Mouse (Mus musculus): ENCODE measurements around the gene Ptov1. TPM values are rescaled to one million over a fixed set of nuclear protein-coding genes. Genes with fewer than 3 reads are reported as not detected.

The Ptov1 gene
- polyA plus RNA-seq, 1 experiment from 2014 or later: 389 TPM

DNA sequence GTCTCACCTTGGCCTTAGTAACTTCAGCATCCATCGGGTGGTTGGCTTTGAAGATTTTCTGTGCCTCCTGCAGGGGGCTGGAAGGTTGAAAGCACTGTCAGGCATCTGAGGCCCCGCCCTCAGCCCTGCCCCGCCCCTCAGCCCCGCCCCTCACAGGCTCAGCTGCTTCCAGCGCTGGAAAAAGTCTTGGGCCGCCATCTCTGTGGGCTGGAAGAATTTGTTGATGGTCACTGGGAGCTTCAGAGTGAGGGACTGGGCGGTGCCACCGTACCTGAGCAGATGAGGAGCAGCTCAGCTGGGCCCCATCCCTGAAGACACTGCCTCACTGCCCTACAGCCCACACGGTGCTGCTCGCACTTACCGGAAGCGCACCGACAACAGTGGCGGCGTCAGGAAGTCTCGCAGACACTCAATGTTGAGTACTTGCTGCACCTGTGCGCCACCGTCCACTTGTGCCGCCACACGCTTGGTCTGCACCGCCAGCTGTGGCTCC lies 31.7 kb upstream of the Ptov1 start:
- 0 out of 2 replicates have a peak, but pooled peaks have one; percentile 9 for ATAC-seq
- peak overlapping the region; percentile 46 for H3K4me2 ChIP-seq (ENCODE audit: low read length)

DNA sequence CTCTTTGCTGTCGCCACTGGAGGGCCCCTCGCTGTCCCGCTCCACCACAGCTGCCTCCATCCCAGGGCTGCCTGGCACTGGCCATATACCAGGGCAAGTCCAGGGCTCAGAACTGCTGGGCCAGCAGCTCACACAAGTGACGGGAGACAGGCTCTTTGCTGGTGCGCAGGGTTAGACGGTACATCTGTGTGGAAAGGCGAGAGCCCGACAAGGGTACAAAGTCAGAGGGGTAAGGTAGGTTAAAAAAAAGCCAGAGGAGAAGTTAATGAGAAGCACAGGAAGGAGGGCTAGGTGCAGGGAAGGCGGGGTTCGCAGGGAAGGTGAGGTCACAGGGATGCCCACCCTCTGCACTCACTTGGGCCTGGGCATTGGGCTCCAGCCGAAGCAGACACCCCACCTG lies 31.0 kb upstream of the Ptov1 start:
- Histone ChIP-seq H3K4me1 (ENCODE audit: control insufficient read depth, insufficient read depth, low read depth, low read length) (peaks cover 17% of the 10 kb centered on the region), H3K4me2 (ENCODE audit: low read length) (no peak overlapping the region), H3K9me3 (ENCODE audit: control insufficient read depth, low read length) (no peaks in the 10 kb centered on the region), H3K27me3 (replicated peaks; ENCODE audit: control insufficient read depth, insufficient read depth, low read length) (no peaks in the 10 kb centered on the region), H3K9ac (ENCODE audit: low read depth, low read length) (no peak overlapping the region), H3K4me3 (ENCODE audit: low read length) (no peak overlapping the region), H3K27ac (ENCODE audit: low read depth, low read length) (no peak overlapping the region), H3K36me3 (ENCODE audit: control insufficient read depth, insufficient read depth, low read length) (peaks cover 32% of the 10 kb centered on the region)
- 89% methylated on average over 11 of the region's 11 CpGs for WGBS
- ATAC-seq: no peak

More for the DNA sequence above, 31.7 kb upstream of the Ptov1 start:
- Histone ChIP-seq H3K9ac (ENCODE audit: low read depth, low read length) (no peak overlapping the region), H3K4me1 (ENCODE audit: control insufficient read depth, insufficient read depth, low read depth, low read length) (peaks cover 17% of the 10 kb centered on the region), H3K4me3 (ENCODE audit: low read length) (no peak overlapping the region), H3K27me3 (replicated peaks; ENCODE audit: control insufficient read depth, insufficient read depth, low read length) (no peaks in the 10 kb centered on the region), H3K36me3 (ENCODE audit: control insufficient read depth, insufficient read depth, low read length) (peaks cover 37% of the 10 kb centered on the region), H3K27ac (ENCODE audit: low read depth, low read length) (no peak overlapping the region), H3K9me3 (ENCODE audit: control insufficient read depth, low read length) (no peaks in the 10 kb centered on the region)
- WGBS: 18% methylated on average over 21 of the region's 21 CpGs

DNA sequence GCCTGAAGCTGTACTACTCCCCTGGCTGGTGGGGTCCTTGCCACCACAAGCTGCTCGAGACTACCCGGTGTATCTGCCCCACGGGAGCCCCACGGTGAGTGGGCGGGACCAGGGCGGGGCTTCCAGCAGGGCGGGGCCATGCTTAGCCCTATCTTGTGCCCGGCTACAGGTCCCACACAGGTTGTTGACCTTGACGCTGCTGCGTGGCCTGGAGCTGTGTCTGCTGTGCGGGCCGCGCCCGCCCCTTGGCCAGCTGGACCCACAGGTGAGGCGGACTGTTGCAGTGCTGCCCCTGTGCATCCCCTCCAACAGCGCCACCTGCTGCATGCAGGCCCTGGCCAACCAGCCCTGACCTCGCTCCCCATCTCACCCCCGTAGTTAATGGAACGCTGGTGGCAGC lies 29.0 kb upstream of the Ptov1 start:
- Histone ChIP-seq H3K27me3 (replicated peaks; ENCODE audit: control insufficient read depth, insufficient read depth, low read length) (no peaks in the 10 kb centered on the region), H3K27ac (ENCODE audit: low read depth, low read length) (no peak overlapping the region), H3K4me1 (ENCODE audit: control insufficient read depth, insufficient read depth, low read depth, low read length) (peaks cover 23% of the 10 kb centered on the region), H3K4me3 (ENCODE audit: low read length) (no peak overlapping the region), H3K9ac (ENCODE audit: low read depth, low read length) (peak overlapping the region; percentile 22; the same call in 1 of the 2 replicates), H3K9me3 (ENCODE audit: control insufficient read depth, low read length) (no peaks in the 10 kb centered on the region), H3K36me3 (ENCODE audit: control insufficient read depth, insufficient read depth, low read length) (peaks cover 13% of the 10 kb centered on the region), H3K4me2 (ENCODE audit: low read length) (no peak overlapping the region)
- no peak for ATAC-seq
- 29% methylated on average over 19 of the region's 19 CpGs for WGBS

DNA sequence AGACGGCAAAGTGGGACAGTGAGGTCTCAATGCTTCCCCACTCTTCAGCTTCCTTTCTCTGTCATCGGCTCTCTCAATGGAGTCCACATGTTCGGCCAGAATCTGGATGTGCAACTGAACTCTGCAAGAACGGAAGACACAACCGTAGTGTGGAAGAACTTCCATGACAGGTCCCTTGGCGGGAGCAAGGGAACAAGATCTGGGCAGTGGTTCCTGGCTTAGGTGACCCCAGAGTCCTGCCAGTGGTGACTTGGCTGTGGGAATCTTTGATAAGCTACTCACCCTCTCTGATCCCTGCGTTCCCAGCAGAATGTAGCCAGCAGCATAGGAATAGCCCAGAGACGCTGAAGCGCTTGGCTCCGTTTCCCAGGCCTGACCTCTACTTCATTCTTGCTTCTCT lies 26.9 kb upstream of the Ptov1 start:
- 21% methylated on average over 10 of the region's 10 CpGs for WGBS
- ATAC-seq: no peak

DNA sequence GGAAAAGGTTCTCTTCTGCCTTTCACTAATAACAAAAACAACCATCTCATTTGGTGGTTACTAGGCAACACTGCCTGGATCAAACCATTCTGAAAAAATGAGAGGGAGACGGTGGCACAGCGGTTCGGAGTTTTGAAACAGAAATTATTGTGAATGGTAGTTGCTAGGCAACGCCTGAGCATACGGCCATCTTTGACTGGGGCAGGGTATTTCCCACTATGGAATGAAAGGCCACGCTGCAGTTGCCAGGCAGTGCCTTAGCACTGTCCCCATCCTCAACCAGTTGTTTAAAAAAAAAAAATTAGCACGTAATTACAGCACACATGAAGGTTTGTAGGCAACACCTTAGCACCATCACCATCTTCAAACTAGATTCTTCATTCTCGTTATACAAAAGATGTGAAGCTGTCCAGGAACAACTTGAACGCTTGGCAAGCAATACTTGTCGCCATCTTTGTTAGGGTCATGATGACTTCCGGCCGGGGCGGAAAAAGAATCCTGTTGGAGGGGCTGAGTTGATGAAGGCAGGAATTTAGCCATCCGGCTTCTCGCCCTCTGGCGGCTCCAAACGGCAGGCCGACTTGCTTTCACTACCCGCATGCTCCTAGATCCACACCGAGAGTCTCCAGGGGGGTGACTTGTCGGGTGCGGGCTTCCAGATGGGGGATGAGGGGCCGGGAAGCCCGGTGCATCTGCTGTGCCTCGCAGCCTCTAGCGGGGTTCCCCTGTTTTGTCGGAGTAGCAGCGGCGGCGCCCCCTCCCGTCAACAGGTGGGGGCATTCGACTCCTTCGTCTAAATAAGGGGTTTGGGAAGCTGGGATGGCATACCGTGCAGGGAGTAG lies 26.2 kb upstream of the Ptov1 start, which contains the start of gene Fuz:
TSS of gene Fuz (plus strand) at position 487 of the 842 bp plus-strand sequence.
- no peaks in the 10 kb centered on the region for H3K27me3 ChIP-seq (replicated peaks; ENCODE audit: control insufficient read depth, insufficient read depth, low read length)
- H3K9me3 ChIP-seq (ENCODE audit: control insufficient read depth, low read length): no peaks in the 10 kb centered on the region
- H3K9ac ChIP-seq (ENCODE audit: low read depth, low read length): peak within 1 kb of the TSS; percentile 84
- H3K4me3 ChIP-seq (ENCODE audit: low read length): peak within 1 kb of the TSS; percentile 79
- peaks cover 7% of the 10 kb centered on the region for H3K36me3 ChIP-seq (ENCODE audit: control insufficient read depth, insufficient read depth, low read length)
- under 1% methylated on average over 34 of the region's 34 CpGs for WGBS
- H3K4me1 ChIP-seq (ENCODE audit: control insufficient read depth, insufficient read depth, low read depth, low read length): peaks cover 33% of the 10 kb centered on the region
- H3K4me2 ChIP-seq (ENCODE audit: low read length): peak within 1 kb of the TSS; percentile 87
- peak within 1 kb of the TSS; percentile 92 for H3K27ac ChIP-seq (ENCODE audit: low read depth, low read length)
- ATAC-seq: peak; percentile 81

More for the DNA sequence above, 26.9 kb upstream of the Ptov1 start:
- no peaks in the 10 kb centered on the region for H3K9me3 ChIP-seq (ENCODE audit: control insufficient read depth, low read length)
- H3K4me1 ChIP-seq (ENCODE audit: control insufficient read depth, insufficient read depth, low read depth, low read length): peaks cover 31% of the 10 kb centered on the region
- H3K4me3 ChIP-seq (ENCODE audit: low read length): peak overlapping the region; percentile 79
- H3K27me3 ChIP-seq (replicated peaks; ENCODE audit: control insufficient read depth, insufficient read depth, low read length): no peaks in the 10 kb centered on the region
- peaks cover 10% of the 10 kb centered on the region for H3K36me3 ChIP-seq (ENCODE audit: control insufficient read depth, insufficient read depth, low read length)
- peak overlapping the region; percentile 92 for H3K27ac ChIP-seq (ENCODE audit: low read depth, low read length)
- H3K4me2 ChIP-seq (ENCODE audit: low read length): peak overlapping the region; percentile 87
- H3K9ac ChIP-seq (ENCODE audit: low read depth, low read length): peak overlapping the region; percentile 84

DNA sequence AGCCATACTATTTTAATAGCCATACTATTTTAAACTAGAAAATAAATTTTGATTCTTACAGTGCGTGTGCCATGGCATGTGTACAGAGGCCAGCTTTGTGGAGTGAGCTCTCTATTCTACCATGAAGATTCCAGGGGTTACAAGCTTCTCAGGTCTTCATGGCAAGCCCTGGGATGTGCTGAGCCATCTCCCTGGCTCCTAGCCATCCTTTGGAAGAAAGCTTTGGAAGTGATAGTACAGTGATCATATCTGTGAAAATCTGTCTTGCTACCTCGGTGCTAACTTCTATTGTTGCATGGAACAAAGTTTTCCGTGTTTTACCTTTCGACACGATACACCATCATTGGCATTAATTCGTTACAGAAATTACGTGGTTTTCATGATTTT lies 25.6 kb upstream of the Ptov1 start:
- H3K4me3 ChIP-seq (ENCODE audit: low read length): peak overlapping the region; percentile 79
- peak overlapping the region; percentile 92 for H3K27ac ChIP-seq (ENCODE audit: low read depth, low read length)
- peak overlapping the region; percentile 19 for H3K9ac ChIP-seq (ENCODE audit: low read depth, low read length)
- ATAC-seq: no peak
- WGBS: 15% methylated on average over 7 of the region's 7 CpGs
- peaks cover 39% of the 10 kb centered on the region for H3K4me1 ChIP-seq (ENCODE audit: control insufficient read depth, insufficient read depth, low read depth, low read length)
- peak overlapping the region; percentile 87 for H3K4me2 ChIP-seq (ENCODE audit: low read length)
- no peaks in the 10 kb centered on the region for H3K9me3 ChIP-seq (ENCODE audit: control insufficient read depth, low read length)
- H3K27me3 ChIP-seq (replicated peaks; ENCODE audit: control insufficient read depth, insufficient read depth, low read length): no peaks in the 10 kb centered on the region
- peaks cover 7% of the 10 kb centered on the region for H3K36me3 ChIP-seq (ENCODE audit: control insufficient read depth, insufficient read depth, low read length)

DNA sequence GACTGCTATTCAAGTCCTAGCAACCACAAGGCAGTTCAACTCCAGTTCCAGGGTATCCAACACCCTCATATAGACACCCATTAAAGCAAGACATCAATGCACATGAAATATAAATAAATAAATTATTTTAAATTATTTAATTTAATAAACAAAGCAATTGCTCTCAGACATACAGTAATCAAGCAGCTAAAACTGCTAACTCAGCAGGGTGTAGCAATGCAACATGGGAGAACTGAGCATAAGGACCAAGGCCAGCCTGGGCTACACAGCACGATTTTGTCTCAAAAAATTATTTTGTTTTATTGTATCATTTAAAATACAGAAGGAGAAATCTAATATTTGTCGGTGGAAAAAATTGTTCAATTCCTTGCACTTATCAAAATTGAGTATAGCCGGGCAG lies 24.6 kb upstream of the Ptov1 start:
- Histone ChIP-seq H3K4me3 (ENCODE audit: low read length) (no peak overlapping the region), H3K27ac (ENCODE audit: low read depth, low read length) (peak overlapping the region; percentile 54), H3K9ac (ENCODE audit: low read depth, low read length) (no peak overlapping the region), H3K36me3 (ENCODE audit: control insufficient read depth, insufficient read depth, low read length) (peaks cover 1% of the 10 kb centered on the region; the same call in 1 of the 2 replicates), H3K9me3 (ENCODE audit: control insufficient read depth, low read length) (no peaks in the 10 kb centered on the region), H3K4me2 (ENCODE audit: low read length) (no peak overlapping the region), H3K27me3 (replicated peaks; ENCODE audit: control insufficient read depth, insufficient read depth, low read length) (no peaks in the 10 kb centered on the region), H3K4me1 (ENCODE audit: control insufficient read depth, insufficient read depth, low read depth, low read length) (peaks cover 44% of the 10 kb centered on the region)
- no peak for ATAC-seq
- WGBS: 90% methylated on average over 3 of the region's 3 CpGs

DNA sequence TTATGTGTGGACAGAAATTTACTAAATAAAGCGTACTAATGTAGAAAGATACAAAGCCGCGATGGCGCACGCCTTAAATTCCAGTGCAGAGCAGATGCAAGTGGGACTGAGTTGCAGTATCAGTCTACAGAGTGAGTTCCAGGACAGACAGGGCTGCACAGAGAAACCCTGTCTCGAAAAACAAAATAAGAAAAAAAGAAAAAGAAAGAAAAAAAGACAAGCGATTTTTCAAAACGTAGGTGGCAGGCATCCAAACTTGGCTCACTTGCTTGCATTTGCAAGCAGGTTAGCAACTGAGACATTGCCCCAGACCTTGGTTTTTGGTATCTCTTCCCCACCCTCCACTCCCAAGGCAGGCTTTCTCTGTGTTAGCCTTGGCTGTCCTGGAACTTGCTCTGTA lies 23.6 kb upstream of the Ptov1 start:
- ATAC-seq: no peak
- Histone ChIP-seq H3K4me2 (ENCODE audit: low read length) (peak overlapping the region; percentile 59), H3K4me1 (ENCODE audit: control insufficient read depth, insufficient read depth, low read depth, low read length) (peaks cover 50% of the 10 kb centered on the region), H3K9ac (ENCODE audit: low read depth, low read length) (0 out of 2 replicates have a peak overlapping the region, but pooled peaks have one; percentile 17), H3K9me3 (ENCODE audit: control insufficient read depth, low read length) (no peaks in the 10 kb centered on the region), H3K27me3 (replicated peaks; ENCODE audit: control insufficient read depth, insufficient read depth, low read length) (no peaks in the 10 kb centered on the region), H3K27ac (ENCODE audit: low read depth, low read length) (peak overlapping the region; percentile 84), H3K4me3 (ENCODE audit: low read length) (peak overlapping the region; percentile 28), H3K36me3 (ENCODE audit: control insufficient read depth, insufficient read depth, low read length) (peaks cover 5% of the 10 kb centered on the region; the same call in 1 of the 2 replicates)
- WGBS: 8% methylated on average over 8 of the region's 8 CpGs

DNA sequence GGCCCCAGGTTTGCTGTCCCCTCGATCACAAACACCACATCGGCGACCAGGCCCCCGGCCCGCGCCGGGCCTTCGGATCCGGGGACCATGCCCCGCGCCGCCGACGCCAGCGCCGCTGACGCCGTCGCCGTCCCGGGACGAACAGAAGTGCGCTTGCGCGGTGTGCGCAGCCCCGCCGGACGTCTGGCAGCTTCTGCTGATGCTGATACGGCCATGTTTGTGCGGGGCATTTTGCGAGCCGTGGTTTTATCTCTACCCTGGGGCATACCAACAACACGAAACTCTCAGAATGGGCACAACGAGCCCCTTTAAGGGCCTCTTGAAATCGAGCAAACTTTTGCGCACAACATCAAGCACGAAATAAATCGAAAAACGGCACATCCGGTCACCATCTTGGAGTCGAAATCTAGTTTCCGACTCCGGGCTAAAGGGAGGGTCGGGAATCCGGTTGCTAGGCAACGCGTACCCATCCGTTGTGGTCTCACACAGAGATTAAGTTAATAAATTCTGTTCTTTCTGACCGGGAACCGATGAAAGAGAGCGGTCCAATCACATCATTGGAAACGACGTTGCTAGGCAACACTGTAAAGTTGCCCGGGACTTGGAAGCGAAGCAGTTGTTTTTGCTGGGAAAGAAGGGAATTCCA lies 22.8 kb upstream of the Ptov1 start, which contains the start of gene Med25:
TSS of gene Med25 (minus strand) at position 437 of the 646 bp plus-strand sequence.
- H3K4me2 ChIP-seq (ENCODE audit: low read length): peak within 1 kb of the TSS; percentile 97
- H3K4me3 ChIP-seq (ENCODE audit: low read length): peak within 1 kb of the TSS; percentile 92
- H3K4me1 ChIP-seq (ENCODE audit: control insufficient read depth, insufficient read depth, low read depth, low read length): peaks cover 49% of the 10 kb centered on the region
- peak within 1 kb of the TSS; percentile 98 for H3K27ac ChIP-seq (ENCODE audit: low read depth, low read length)
- peaks cover 5% of the 10 kb centered on the region; the same call in 1 of the 2 replicates for H3K36me3 ChIP-seq (ENCODE audit: control insufficient read depth, insufficient read depth, low read length)
- peak within 1 kb of the TSS; percentile 92 for H3K9ac ChIP-seq (ENCODE audit: low read depth, low read length)
- under 1% methylated on average over 56 of the region's 56 CpGs for WGBS
- H3K27me3 ChIP-seq (replicated peaks; ENCODE audit: control insufficient read depth, insufficient read depth, low read length): no peaks in the 10 kb centered on the region
- H3K9me3 ChIP-seq (ENCODE audit: control insufficient read depth, low read length): no peaks in the 10 kb centered on the region
- ATAC-seq: peak; percentile 72

Measured in hindbrain, embryonic 16.5 days (tissue).